Mouse (Mus musculus): Measurements from ENCODE around the gene Dclre1c.

- TF ChIP-seq CTCF (IDR thresholded peaks at IDR 0.05; ENCODE audit: low read depth) (no peak), EP300 (optimal IDR thresholded peaks at IDR 0.05) (no peak)
Observed at GRCm38 (mm10) chr2:3512076-3512475, 88.1 kb downstream of the Dclre1c start.
